Mouse (Mus musculus) liver, embryonic 15.5 days (tissue): ENCODE measurements around the gene Kctd21. TPM values are rescaled to one million over a fixed set of nuclear protein-coding genes. Genes with fewer than 3 reads are reported as not detected.

Experiments used
- ATAC-seq: fragments of 200-750 bp; cut with Nextera tagmentation; 2 replicates; pipeline ENCODE4 v1.8.0; 2017; ENCODE audit warnings: moderate number of reproducible peaks, mild to moderate bottlenecking, moderate library complexity; ENCODE audit not compliant: insufficient read depth
- H3K27ac ChIP-seq: fragments of 300-500 bp; sonication (generic); replicated peaks from 2 replicates; pipeline ENCODE4 v1.5.1; 2015; ENCODE audit warnings: mild to moderate bottlenecking, inconsistent platforms
- H3K27me3 ChIP-seq: fragments of 300-500 bp; sonication (generic); 2 replicates; pipeline ENCODE4 v1.6.1; 2015; ENCODE audit warnings: mild to moderate bottlenecking, inconsistent platforms
- H3K36me3 ChIP-seq: fragments of 300-500 bp; sonication (generic); replicated peaks from 2 replicates; pipeline ENCODE4 v1.6.1; 2015; ENCODE audit warnings: moderate library complexity, mild to moderate bottlenecking, inconsistent platforms
- H3K4me1 ChIP-seq: fragments of 300-500 bp; sonication (generic); replicated peaks from 2 replicates; pipeline ENCODE4 v1.6.1; 2015; ENCODE audit warnings: inconsistent platforms
- H3K4me2 ChIP-seq: fragments of 300-500 bp; sonication (generic); 2 replicates; pipeline ENCODE4 v1.6.1; 2015; ENCODE audit warnings: moderate library complexity, mild to moderate bottlenecking, inconsistent platforms
- H3K4me3 ChIP-seq: fragments of 300-500 bp; sonication (generic); replicated peaks from 2 replicates; pipeline ENCODE4 v1.5.1; 2015; ENCODE audit warnings: mild to moderate bottlenecking, inconsistent platforms
- H3K9ac ChIP-seq: fragments of 300-500 bp; sonication (generic); 2 replicates; pipeline ENCODE4 v1.6.1; 2015; ENCODE audit warnings: moderate library complexity, mild to moderate bottlenecking, inconsistent platforms
- H3K9me3 ChIP-seq: fragments of 300-500 bp; sonication (generic); replicated peaks from 2 replicates; pipeline ENCODE4 v1.6.1; 2016; ENCODE audit warnings: inconsistent platforms
- WGBS: fragments of 180-500 bp; shearing (Covaris S2); methylation state at CpG from one replicate; pipeline ENCODE4 v1.1.7; 2015; ENCODE audit warnings: mixed read lengths; ENCODE audit not compliant: insufficient replicate concordance; 5-methylcytosine and 5-hydroxymethylcytosine counted together
- polyA plus RNA-seq: library from polyadenylated mRNA; unstranded; fragments of >200 nt; fragmentation: Nextera tagmentation; extraction: Ambion mirVana; gene quantifications from 2 replicates; pipeline ENCODE4 v1.2.1, GENCODE M21; 2015

The Kctd21 gene
- polyA plus RNA-seq, 1 experiment from 2014 or later, result 1.2 TPM

- H3K9ac ChIP-seq, result no peak overlapping the region
- ATAC-seq, result no peak
- H3K27ac ChIP-seq, result no peak overlapping the region
- H3K4me1 ChIP-seq, result no peaks in the 10 kb centered on the region
- no peaks in the 10 kb centered on the region for H3K9me3 ChIP-seq
- H3K36me3 ChIP-seq, result no peaks in the 10 kb centered on the region
- WGBS, result 60% methylated on average over 3 of the region's 3 CpGs
- no peaks in the 10 kb centered on the region; the same call in 1 of the 2 replicates for H3K27me3 ChIP-seq
- H3K4me3 ChIP-seq, result no peak overlapping the region
- no peak overlapping the region for H3K4me2 ChIP-seq
Observed at GRCm38 (mm10) chr7:97317706-97318105, 14.4 kb upstream of the Kctd21 start.

DNA sequence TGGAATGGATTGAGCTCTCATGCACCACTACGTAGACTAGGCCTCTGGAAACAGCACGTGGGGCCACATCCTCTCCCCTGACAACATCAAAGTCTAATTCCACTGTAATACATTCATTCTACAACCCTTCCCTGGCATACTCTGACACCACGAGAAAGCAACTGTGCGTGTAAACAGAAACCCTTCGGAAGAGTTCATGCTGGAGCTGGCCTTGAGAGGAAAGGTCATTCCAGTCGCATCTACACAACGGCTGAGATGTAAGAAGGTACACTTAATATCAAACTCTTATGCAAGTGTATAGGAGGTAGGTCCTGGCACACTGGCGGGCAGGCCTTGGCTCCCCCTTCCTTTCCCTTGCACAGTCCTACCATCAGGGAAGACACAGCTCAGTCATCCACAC lies 7.8 kb upstream of the Kctd21 start:
- Histone ChIP-seq H3K4me1 (peaks cover 4% of the 10 kb centered on the region; the same call in 1 of the 2 replicates), H3K4me3 (no peak overlapping the region), H3K9me3 (no peaks in the 10 kb centered on the region), H3K27me3 (peaks cover 56% of the 10 kb centered on the region), H3K4me2 (no peak overlapping the region), H3K27ac (no peak overlapping the region), H3K9ac (no peak overlapping the region), H3K36me3 (no peaks in the 10 kb centered on the region)
- WGBS, result 77% methylated on average over 8 of the region's 8 CpGs
- no peak for ATAC-seq

GRCm38 (mm10) chr7:97325156-97325985 lies 6.8 kb upstream of the Kctd21 start:
- H3K4me1 ChIP-seq, result peaks cover 4% of the 10 kb centered on the region; the same call in 1 of the 2 replicates
- no peak overlapping the region for H3K27ac ChIP-seq
- ATAC-seq, result no peak
- H3K27me3 ChIP-seq, result peaks cover 61% of the 10 kb centered on the region
- no peaks in the 10 kb centered on the region for H3K9me3 ChIP-seq
- peak overlapping the region; percentile 25 for H3K4me2 ChIP-seq
- H3K4me3 ChIP-seq, result peak overlapping the region; percentile 17; the same call in 1 of the 2 replicates
- 12% methylated on average over 94 of the region's 96 CpGs for WGBS
- H3K36me3 ChIP-seq, result no peaks in the 10 kb centered on the region
- no peak overlapping the region for H3K9ac ChIP-seq

DNA sequence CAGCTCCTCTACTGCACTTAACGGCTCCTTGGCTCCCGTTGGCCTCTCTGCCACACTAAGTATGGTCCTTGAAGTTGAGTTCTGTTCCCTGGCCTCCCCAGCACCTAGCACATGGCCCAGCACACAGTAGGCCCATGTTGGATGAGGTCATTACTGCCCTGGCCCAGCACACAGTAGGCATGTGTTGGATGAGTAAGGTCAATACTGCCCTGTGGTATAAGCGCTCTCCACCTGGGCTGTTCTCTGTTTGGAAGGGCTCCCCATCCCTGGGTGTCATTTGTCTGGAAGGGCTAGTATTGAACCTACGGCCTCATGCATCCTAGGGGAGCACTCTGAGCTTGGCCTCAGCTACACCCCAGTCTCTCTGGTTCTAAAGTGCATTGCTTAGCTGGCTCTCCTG lies 4.8 kb upstream of the Kctd21 start:
- H3K4me2 ChIP-seq, result no peak overlapping the region
- H3K9me3 ChIP-seq, result no peaks in the 10 kb centered on the region
- ATAC-seq, result no peak
- H3K27me3 ChIP-seq, result peaks cover 61% of the 10 kb centered on the region
- 72% methylated on average over 4 of the region's 4 CpGs for WGBS
- H3K4me1 ChIP-seq, result peaks cover 17% of the 10 kb centered on the region
- no peak overlapping the region for H3K4me3 ChIP-seq
- no peak overlapping the region for H3K9ac ChIP-seq
- no peaks in the 10 kb centered on the region for H3K36me3 ChIP-seq
- H3K27ac ChIP-seq, result no peak overlapping the region

DNA sequence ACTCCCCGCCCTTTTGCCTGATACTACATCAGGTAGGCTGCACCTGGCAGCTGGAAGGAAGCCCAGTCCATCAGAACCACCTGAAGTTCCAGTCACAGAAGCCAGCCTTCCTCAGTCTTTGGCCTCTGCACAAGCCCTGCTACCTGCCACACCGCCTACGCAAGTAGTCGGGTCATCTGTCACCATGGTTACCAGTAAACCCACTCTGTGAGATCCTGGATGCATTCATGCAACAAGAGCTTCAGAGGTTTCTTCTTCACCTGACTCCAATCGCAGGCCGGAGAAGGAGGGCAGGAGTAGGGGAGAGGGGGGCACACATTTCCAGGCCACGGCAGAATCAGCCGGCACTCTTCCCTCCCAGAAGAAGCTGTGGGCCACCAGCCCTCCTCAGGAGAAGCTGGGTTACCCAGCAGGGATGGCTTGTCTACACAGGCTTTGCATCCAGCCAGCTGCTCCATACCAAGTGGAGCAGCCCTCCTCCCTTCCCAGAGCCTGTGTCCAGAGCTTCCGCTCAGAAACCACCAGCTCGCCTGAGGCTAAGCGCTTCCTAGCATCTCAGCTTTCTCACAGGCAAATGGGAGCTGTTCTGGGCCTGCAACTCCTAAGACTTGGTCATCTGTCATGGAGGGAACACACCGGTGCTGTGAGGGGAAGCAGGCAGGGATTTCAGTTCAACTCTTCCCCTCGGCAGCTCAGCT lies 3.1 kb upstream of the Kctd21 start:
- 67% methylated on average over 13 of the region's 13 CpGs for WGBS
- Histone ChIP-seq H3K9ac (no peak overlapping the region), H3K27me3 (peaks cover 53% of the 10 kb centered on the region), H3K9me3 (no peaks in the 10 kb centered on the region), H3K36me3 (no peaks in the 10 kb centered on the region), H3K4me1 (peaks cover 28% of the 10 kb centered on the region), H3K4me3 (no peak overlapping the region), H3K27ac (no peak overlapping the region), H3K4me2 (no peak overlapping the region)
- ATAC-seq, result no peak

GRCm38 (mm10) chr7:97329676-97330075 lies 2.5 kb upstream of the Kctd21 start:
- Histone ChIP-seq H3K4me2 (no peak overlapping the region), H3K9ac (no peak overlapping the region), H3K27me3 (peaks cover 46% of the 10 kb centered on the region), H3K9me3 (no peaks in the 10 kb centered on the region), H3K36me3 (no peaks in the 10 kb centered on the region), H3K4me3 (no peak overlapping the region), H3K4me1 (peaks cover 28% of the 10 kb centered on the region), H3K27ac (no peak overlapping the region)
- no peak for ATAC-seq
- 79% methylated on average over 3 of the region's 3 CpGs for WGBS

- Histone ChIP-seq H3K27ac (no peak overlapping the region), H3K4me1 (peaks cover 25% of the 10 kb centered on the region), H3K27me3 (peaks cover 32% of the 10 kb centered on the region), H3K9ac (no peak overlapping the region), H3K4me2 (peak overlapping the region; percentile 90), H3K4me3 (peak overlapping the region; percentile 70), H3K36me3 (no peaks in the 10 kb centered on the region), H3K9me3 (no peaks in the 10 kb centered on the region)
- no peak for ATAC-seq
- WGBS, result 45% methylated on average over 11 of the region's 11 CpGs
Observed at GRCm38 (mm10) chr7:97330931-97331645, 1.0 kb upstream of the Kctd21 start.

DNA sequence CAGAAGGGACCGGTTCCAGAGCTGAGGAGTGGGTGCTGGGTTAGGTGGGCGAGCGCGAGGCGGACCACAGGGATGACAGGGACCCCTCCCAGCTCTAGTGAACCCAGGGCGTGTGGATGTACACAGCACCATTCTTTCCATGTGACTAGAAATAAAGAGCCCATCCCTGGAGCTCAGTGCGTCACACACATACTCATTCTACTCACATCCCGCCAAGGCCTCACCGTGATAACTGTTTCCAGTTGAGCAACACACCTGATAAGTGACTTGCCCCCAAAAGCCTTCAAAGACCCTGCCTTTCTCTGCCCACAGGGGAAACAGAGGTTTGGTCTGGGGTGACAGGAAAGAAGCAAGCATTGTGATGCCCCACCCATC lies 527 bp downstream of the Kctd21 start:
- no peak for ATAC-seq
- H3K9ac ChIP-seq, result peak overlapping the region; percentile 64
- H3K9me3 ChIP-seq, result no peaks in the 10 kb centered on the region
- 4% methylated on average over 9 of the region's 9 CpGs for whole genome bisulfite sequencing
- H3K36me3 ChIP-seq, result no peaks in the 10 kb centered on the region
- peaks cover 25% of the 10 kb centered on the region for H3K4me1 ChIP-seq
- H3K4me2 ChIP-seq, result peak overlapping the region; percentile 90
- H3K27ac ChIP-seq, result 0 out of 2 replicates have a peak overlapping the region, but pooled peaks have one; percentile 14
- H3K27me3 ChIP-seq, result peaks cover 17% of the 10 kb centered on the region
- H3K4me3 ChIP-seq, result peak overlapping the region; percentile 70

DNA sequence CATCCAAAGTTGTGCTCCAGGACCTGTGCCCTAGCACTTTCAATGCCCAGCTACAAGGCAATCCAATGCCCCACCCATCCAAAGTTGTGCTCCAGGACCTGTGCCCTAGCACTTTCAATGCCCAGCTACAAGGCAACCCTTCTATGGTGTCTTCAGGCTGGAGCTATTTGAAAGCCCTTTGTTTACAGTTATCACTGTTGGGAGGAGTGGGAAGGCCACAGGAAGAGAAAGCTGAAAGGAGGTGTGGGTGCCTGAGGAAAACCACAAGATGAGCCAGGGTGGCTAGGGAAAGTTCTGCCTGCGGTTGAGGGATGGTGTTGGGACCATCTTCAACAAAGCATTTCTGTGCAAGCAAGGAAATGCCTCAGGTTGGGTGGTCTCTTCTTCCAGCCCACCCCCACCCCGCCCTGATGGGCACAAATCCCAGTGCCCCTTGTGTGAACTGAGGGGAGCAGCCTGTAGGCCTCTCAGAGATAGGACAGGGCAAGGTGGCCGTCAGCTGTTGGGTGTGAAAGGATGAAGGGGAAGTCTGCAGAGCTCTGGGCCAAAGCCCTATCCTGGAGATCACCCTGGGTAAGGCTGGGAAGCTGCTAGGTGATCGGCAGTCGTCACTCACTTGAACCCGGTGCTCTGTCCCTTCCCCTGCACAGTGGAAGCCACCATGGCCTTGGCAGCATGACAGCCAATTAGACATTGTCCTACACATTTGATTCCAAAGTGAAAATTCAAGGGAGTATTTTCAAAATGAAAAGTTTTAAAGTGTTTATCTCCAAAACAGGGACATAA lies 1.2 kb downstream of the Kctd21 start:
- Histone ChIP-seq H3K27ac (no peak overlapping the region), H3K36me3 (no peaks in the 10 kb centered on the region), H3K4me1 (peaks cover 32% of the 10 kb centered on the region), H3K27me3 (peaks cover 10% of the 10 kb centered on the region; the same call in 1 of the 2 replicates), H3K9ac (no peak overlapping the region), H3K4me2 (peak overlapping the region; percentile 90), H3K4me3 (peak overlapping the region; percentile 70; the same call in 1 of the 2 replicates), H3K9me3 (no peaks in the 10 kb centered on the region)
- no peak for ATAC-seq
- 48% methylated on average over 6 of the region's 6 CpGs for WGBS

GRCm38 (mm10) chr7:97334406-97334805 lies 2.3 kb downstream of the Kctd21 start:
- peaks cover 33% of the 10 kb centered on the region for H3K4me1 ChIP-seq
- H3K4me2 ChIP-seq, result no peak overlapping the region
- no peak overlapping the region for H3K9ac ChIP-seq
- no peaks in the 10 kb centered on the region for H3K36me3 ChIP-seq
- H3K27ac ChIP-seq, result no peak overlapping the region
- WGBS, result 59% methylated on average over 2 of the region's 2 CpGs
- H3K4me3 ChIP-seq, result no peak overlapping the region
- no peaks in the 10 kb centered on the region for H3K9me3 ChIP-seq
- peaks cover 5% of the 10 kb centered on the region; the same call in 1 of the 2 replicates for H3K27me3 ChIP-seq
- ATAC-seq, result no peak
